ENCODE assay signal across 14 mouse cellular contexts in genomic region chr10:12809702-12810101, GRCm38 (mm10). TPM values are rescaled to one million over a fixed set of nuclear protein-coding genes. Genes with fewer than 3 reads are reported as not detected.
DNase-seq lines count a peak whose midpoint lies in the region; ATAC-seq lines count a peak whose summit lies in the region.
"Had no signal": no experiment of that assay in that cellular context is flagged by ENCODE, and none has a peak within 500 bp of the region (broad histone marks: within the 10 kb centered on the region; RNA-seq: fewer than 3 reads in every experiment).

No protein-coding gene starts in this region.

- no peak for DNase-seq in heart, postnatal 36 days
- DNase-seq in lung, adult 18-20 months: no peak
- peak; percentile 44 for DNase-seq in embryo, embryonic 9.5 days (ENCODE audit: extremely low spot score)
- peak; percentile 27 for DNase-seq in naive thymus-derived CD4-positive, alpha-beta T cell, adult 2 months (ENCODE audit: low read depth)
- DNase-seq in urinary bladder, postnatal 14 days (ENCODE audit: low spot score): no peak
- no peak for DNase-seq in frontal cortex, postnatal 25 days (ENCODE audit: low spot score in 2 of 2)

- peaks cover 89% of the 10 kb centered on the region for H3K4me1 ChIP-seq in heart, embryonic 13.5 days
- peaks cover 24% of the 10 kb centered on the region for H3K4me1 ChIP-seq in lung, embryonic 15.5 days

- no peak for ATAC-seq in heart, embryonic 13.5 days (ENCODE audit: extremely low read depth, insufficient number of reproducible peaks, low FRiP score, low TSS enrichment)
- ATAC-seq in lung, embryonic 15.5 days (ENCODE audit: borderline replicate concordance, extremely low read depth, low FRiP score, low TSS enrichment): 0 out of 2 replicates have a peak, but pooled peaks have one; percentile 19
- ATAC-seq: forebrain, embryonic 16.5 days had no signal

- intact Hi-C loops in heart, postnatal 36 days (cut with DNase I): loop anchor here (5.0 kb wide), 2 partner anchors 72 to 113 kb away; no protein-coding TSS in a partner anchor

- no peaks in the 10 kb centered on the region for H3K36me3 ChIP-seq in heart, embryonic 13.5 days
- no peaks in the 10 kb centered on the region for H3K36me3 ChIP-seq in lung, embryonic 15.5 days
- H3K36me3 ChIP-seq: embryonic facial prominence, embryonic 13.5 days; limb, embryonic 13.5 days; midbrain, embryonic 10.5 days; neural tube, embryonic 13.5 days had no signal

- H3K4me2 ChIP-seq in heart, embryonic 13.5 days: no peak overlapping the region
- H3K4me2 ChIP-seq in lung, embryonic 15.5 days: no peak overlapping the region
- H3K4me2 ChIP-seq: embryonic facial prominence, embryonic 13.5 days; limb, embryonic 13.5 days; neural tube, embryonic 13.5 days had no signal

- no peak overlapping the region for H3K4me3 ChIP-seq in heart, embryonic 13.5 days
- no peak overlapping the region for H3K4me3 ChIP-seq in lung, embryonic 15.5 days
- H3K4me3 ChIP-seq: embryonic facial prominence, embryonic 13.5 days; layer of hippocampus, adult 2 months; limb, embryonic 13.5 days; midbrain, embryonic 10.5 days; neural tube, embryonic 13.5 days had no signal

- no peaks in the 10 kb centered on the region for H3K27me3 ChIP-seq in heart, embryonic 13.5 days (replicated peaks)
- no peaks in the 10 kb centered on the region for H3K27me3 ChIP-seq in lung, embryonic 15.5 days
- H3K27me3 ChIP-seq: embryonic facial prominence, embryonic 13.5 days; limb, embryonic 13.5 days; neural tube, embryonic 13.5 days had no signal

- 52% methylated on average over 3 of the region's 3 CpGs for WGBS in heart, embryonic 13.5 days
- WGBS in lung, embryonic 15.5 days: 54% methylated on average over 3 of the region's 3 CpGs

- no peak overlapping the region for H3K9ac ChIP-seq in heart, embryonic 13.5 days
- no peak overlapping the region for H3K9ac ChIP-seq in lung, embryonic 15.5 days
- H3K9ac ChIP-seq: embryonic facial prominence, embryonic 13.5 days; limb, embryonic 13.5 days; neural tube, embryonic 13.5 days had no signal

- H3K9me3 ChIP-seq in heart, embryonic 13.5 days: no peaks in the 10 kb centered on the region
- no peaks in the 10 kb centered on the region for H3K9me3 ChIP-seq in lung, embryonic 15.5 days
- H3K9me3 ChIP-seq: embryonic facial prominence, embryonic 13.5 days; limb, embryonic 13.5 days; midbrain, embryonic 10.5 days; neural tube, embryonic 13.5 days had no signal

- H3K27ac ChIP-seq in heart, embryonic 13.5 days (replicated peaks): 0 out of 2 replicates have a peak overlapping the region, but pooled peaks have one; percentile 59
- no peak overlapping the region; the same call in 1 of the 2 replicates for H3K27ac ChIP-seq in lung, embryonic 15.5 days
- H3K27ac ChIP-seq: layer of hippocampus, adult 2 months; limb, embryonic 13.5 days; midbrain, embryonic 10.5 days; neural tube, embryonic 13.5 days had no signal

RNA-seq across cellular contexts. Expression of gene Utrn, which starts 59.5 kb away (rescaled TPM):
- 55.0 and 55.8 TPM in 2 replicates for polyA plus RNA-seq in heart, embryonic 13.5 days (2015; fragmentation: Nextera tagmentation; extraction: Ambion mirVana)
- total RNA-seq in heart, postnatal 36 days (2021): 10 to 100 TPM; 65.5 to 73.0 TPM
- 62.6 and 78.8 TPM in 2 replicates for polyA plus RNA-seq in lung, embryonic 15.5 days (2015; fragmentation: Nextera tagmentation; extraction: Ambion mirVana)

Comparison
In these comparisons a context has a peak if more than half of its experiments do, and no peak if none do; other contexts are left out.
1. DNase-seq: peak in embryo, embryonic 9.5 days (single experiment) and naive thymus-derived CD4-positive, alpha-beta T cell, adult 2 months (single experiment); none in heart, postnatal 36 days (0 of 2), lung, adult 18-20 months (0 of 2), urinary bladder, postnatal 14 days (single experiment) and frontal cortex, postnatal 25 days (0 of 2).